Mouse (Mus musculus) limb, embryonic 14.5 days (tissue): ENCODE measurements at regions not wholly inside any gene's neighbourhood (a gene's known extent, or its start where the extent isn't known, plus 50 kb on each side); places are given as distances from the start of the nearest gene placed in this dataset.

Source experiments
- ATAC-seq: fragments of 200-750 bp; cut with Nextera tagmentation; 2 replicates; pipeline ENCODE4 v1.8.0; 2017; ENCODE audit warnings: low read depth, moderate number of reproducible peaks, moderate TSS enrichment; ENCODE audit not compliant: low FRiP score
- DNase-seq: peaks from one replicate; pipeline ENCODE4 v3.0.0-alpha.2; 2015; ENCODE audit warnings: low spot score
- H3K27ac ChIP-seq: fragments of 300-500 bp; sonication (generic); replicated peaks from 2 replicates; pipeline ENCODE4 v1.5.1; 2014; ENCODE audit warnings: low read depth, mild to moderate bottlenecking, low read length, moderate library complexity, mixed read lengths
- H3K27me3 ChIP-seq: fragments of 300-500 bp; sonication (generic); 2 replicates; pipeline ENCODE4 v1.6.1; 2014; ENCODE audit warnings: low read length, mixed read lengths; ENCODE audit not compliant: control insufficient read depth, insufficient read depth
- H3K36me3 ChIP-seq: fragments of 300-500 bp; sonication (generic); 2 replicates; pipeline ENCODE4 v1.6.1; 2014; ENCODE audit warnings: mild to moderate bottlenecking, low read length, moderate library complexity, mixed read lengths; ENCODE audit not compliant: control insufficient read depth, insufficient read depth
- H3K4me1 ChIP-seq: fragments of 300-500 bp; sonication (generic); 2 replicates; pipeline ENCODE4 v1.6.1; 2014; ENCODE audit warnings: antibody characterized with exemption, low read length, mixed read lengths; ENCODE audit not compliant: control insufficient read depth, insufficient read depth
- H3K4me2 ChIP-seq: fragments of 300-500 bp; sonication (generic); replicated peaks from 2 replicates; pipeline ENCODE4 v1.6.1; 2014; ENCODE audit warnings: low read depth, mild to moderate bottlenecking, low read length, moderate library complexity; ENCODE audit not compliant: severe bottlenecking
- H3K4me3 ChIP-seq: fragments of 300-500 bp; sonication (generic); replicated peaks from 2 replicates; pipeline ENCODE4 v1.5.1; 2014; ENCODE audit warnings: low read length
- H3K9ac ChIP-seq: fragments of 300-500 bp; sonication (generic); 2 replicates; pipeline ENCODE4 v1.6.1; 2014; ENCODE audit warnings: mild to moderate bottlenecking, low read depth, low read length, moderate library complexity; ENCODE audit not compliant: severe bottlenecking
- H3K9me3 ChIP-seq: fragments of 300-500 bp; sonication (generic); 2 replicates; pipeline ENCODE4 v1.6.1; 2016; ENCODE audit warnings: low read length; ENCODE audit not compliant: control insufficient read depth
- POLR2A ChIP-seq: fragments of 200-500 bp; IDR thresholded peaks from 2 replicates; pipeline ENCODE4 v1.8.0; 2012; ENCODE audit warnings: inconsistent platforms, mild to moderate bottlenecking, moderate library complexity, borderline replicate concordance; ENCODE audit not compliant: insufficient read depth, insufficient read length; ENCODE audit errors: extremely low read depth
- WGBS: fragments of 180-500 bp; shearing (Covaris S2); extraction: QIAGEN DNeasy Blood & Tissue Kit; methylation state at CpG from one replicate; pipeline ENCODE4 v1.1.7; 2014; 5-methylcytosine and 5-hydroxymethylcytosine counted together

- no peak overlapping the region for H3K4me2 ChIP-seq
- no peak for TF ChIP-seq POLR2A
- H3K36me3 ChIP-seq: no peaks in the 10 kb centered on the region
- 19% methylated on average over 5 of the region's 5 CpGs for WGBS
- H3K27me3 ChIP-seq: no peaks in the 10 kb centered on the region
- no peaks in the 10 kb centered on the region; the same call in 1 of the 2 replicates for H3K4me1 ChIP-seq
- H3K9ac ChIP-seq: no peak overlapping the region
- no peak for DNase-seq
- H3K27ac ChIP-seq: no peak overlapping the region
- H3K4me3 ChIP-seq: no peak overlapping the region
- H3K9me3 ChIP-seq: no peaks in the 10 kb centered on the region
- ATAC-seq: no peak
These were observed 100.3 kb upstream of the Speer3 start for GRCm38 (mm10) chr5:13690929-13691806.

- H3K27ac ChIP-seq: no peak overlapping the region
- H3K9me3 ChIP-seq: no peaks in the 10 kb centered on the region
- TF ChIP-seq POLR2A: no peak
- no peaks in the 10 kb centered on the region for H3K36me3 ChIP-seq
- H3K9ac ChIP-seq: no peak overlapping the region
- no peaks in the 10 kb centered on the region for H3K27me3 ChIP-seq
- no peaks in the 10 kb centered on the region; the same call in 1 of the 2 replicates for H3K4me1 ChIP-seq
- no peak overlapping the region for H3K4me3 ChIP-seq
- DNase-seq: no peak
- no peak for ATAC-seq
- 65% methylated on average over 5 of the region's 5 CpGs for WGBS
- H3K4me2 ChIP-seq: no peak overlapping the region
These were observed 96.6 kb upstream of the Speer3 start for GRCm38 (mm10) chr5:13694847-13695246.
